Mouse (Mus musculus): ENCODE measurements around the gene Cebpzos. TPM values are rescaled to one million over a fixed set of nuclear protein-coding genes. Genes with fewer than 3 reads are reported as not detected.

The Cebpzos gene
- total RNA-seq (2021), result 10 to 100 TPM; 39.7 to 40.9 TPM

- DNase-seq, result peak; percentile 87
These were observed at the start of gene Cebpzos for GRCm38 (mm10) chr17:78916369-78916813. TSS of gene Cebpzos (plus strand) at chr17:78916500.

GRCm38 (mm10) chr17:78873886-78874285, 42.4 kb upstream of the Cebpzos start:
- DNase-seq, result no peak

- DNase-seq, result no peak
These were observed 34.4 kb upstream of the Cebpzos start for GRCm38 (mm10) chr17:78881878-78882304.

- DNase-seq, result peak; percentile 87
These were observed 33.7 kb upstream of the Cebpzos start, which contains the start of gene Eif2ak2 for GRCm38 (mm10) chr17:78882401-78883112. TSS of gene Eif2ak2 (minus strand) at chr17:78882573.

DNA sequence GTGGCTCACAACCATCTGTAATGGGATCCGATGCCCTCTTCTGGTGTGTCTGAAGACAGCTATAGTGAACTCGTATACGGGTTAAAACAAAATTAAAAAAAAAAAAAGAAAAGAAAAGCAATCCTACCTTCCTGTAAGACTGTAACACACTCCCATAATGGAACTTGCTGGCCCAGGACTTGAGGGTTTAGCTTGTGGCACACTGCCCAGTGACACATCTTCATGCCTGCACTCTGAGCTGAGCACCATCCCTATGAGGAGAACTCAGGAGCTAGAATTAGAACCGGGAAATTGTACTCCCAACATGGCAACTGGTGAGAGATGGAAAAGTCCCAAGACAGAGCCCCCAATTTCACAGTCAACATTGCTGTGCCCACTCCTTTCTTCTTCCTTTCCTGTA, 33.0 kb upstream of the Cebpzos start:
- no peak for DNase-seq

DNA sequence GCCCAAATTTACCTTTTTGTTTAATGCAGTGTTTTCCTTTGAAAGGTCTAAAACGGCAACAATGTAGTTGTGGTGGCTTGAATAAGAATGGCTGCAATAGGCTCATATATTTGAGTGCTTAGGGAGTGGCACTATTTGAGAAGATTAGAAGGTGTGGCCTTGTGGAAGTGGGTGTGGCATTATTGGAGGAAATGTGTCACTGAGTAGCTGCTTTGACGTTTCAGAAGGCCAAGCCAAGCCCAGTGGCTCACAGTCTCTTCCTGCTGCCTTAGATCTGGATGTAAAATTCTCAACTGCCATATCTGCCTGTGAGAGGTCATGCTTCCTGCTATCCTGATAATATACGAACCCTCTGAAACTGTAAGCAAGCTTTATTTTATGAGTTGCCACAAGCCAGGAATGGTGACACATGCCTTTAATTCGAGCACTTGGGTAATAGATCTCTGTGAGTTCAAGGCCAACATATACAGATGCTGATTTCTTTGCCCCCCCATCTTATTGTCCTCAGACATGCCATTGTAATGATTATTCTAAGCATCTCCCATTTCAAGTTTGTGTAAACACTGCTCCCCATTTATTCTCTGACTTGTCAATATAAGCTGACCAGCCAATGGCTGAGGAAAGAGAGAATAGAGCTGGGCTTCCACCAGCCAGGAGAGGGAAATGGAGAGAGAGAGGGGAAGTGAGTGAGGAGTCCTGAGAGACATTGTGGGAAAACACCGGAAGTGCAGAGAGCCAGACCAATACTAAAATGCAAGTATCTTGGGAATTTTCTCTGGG, 30.8 kb upstream of the Cebpzos start:
- DNase-seq, result no peak

- DNase-seq, result no peak
These were observed 27.7 kb upstream of the Cebpzos start for GRCm38 (mm10) chr17:78888554-78888953.

- no peak for DNase-seq
These were observed 27.1 kb upstream of the Cebpzos start for GRCm38 (mm10) chr17:78889184-78889583.

DNA sequence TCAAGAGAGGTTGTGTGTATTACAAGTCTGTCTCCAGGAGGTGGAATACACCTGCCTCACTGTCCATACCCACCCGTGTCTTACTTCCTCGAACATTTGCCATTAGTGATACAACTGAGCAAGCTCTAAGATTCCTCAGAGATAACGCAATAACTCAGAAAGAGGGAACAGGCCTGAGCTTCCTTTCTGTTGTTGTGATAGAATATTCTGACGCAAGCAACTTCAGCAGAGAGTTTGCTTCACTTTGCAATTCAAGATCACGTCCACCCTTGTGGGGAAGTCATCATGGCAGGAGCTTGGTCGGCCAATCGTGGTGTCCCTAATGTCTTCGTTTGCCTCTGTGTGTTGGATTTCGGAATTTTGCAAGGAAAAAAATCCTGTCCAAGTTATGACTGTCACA, 25.3 kb upstream of the Cebpzos start:
- DNase-seq, result no peak

GRCm38 (mm10) chr17:78894991-78895390, 21.3 kb upstream of the Cebpzos start:
- no peak for DNase-seq

DNA sequence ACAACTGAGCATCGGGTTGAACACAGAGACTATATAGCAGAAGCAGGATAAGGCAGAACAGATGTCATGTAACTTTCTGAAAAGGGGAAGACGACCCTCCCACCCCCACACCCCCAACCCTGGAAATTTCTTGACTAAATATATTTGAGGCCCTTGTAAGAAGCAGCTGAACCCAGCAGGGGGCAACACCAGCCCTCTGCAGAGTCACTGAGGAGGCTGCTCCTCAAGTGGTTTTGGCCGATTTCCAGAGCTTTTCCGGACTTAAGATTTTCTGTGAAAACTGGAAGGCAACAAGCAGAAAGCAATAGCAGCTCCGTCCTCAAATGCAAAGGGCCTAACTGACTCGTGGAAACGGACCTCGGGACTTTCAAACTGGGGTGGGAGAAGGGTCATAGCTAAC, 20.9 kb upstream of the Cebpzos start:
- DNase-seq, result peak; percentile 70

GRCm38 (mm10) chr17:78903158-78903557, 13.1 kb upstream of the Cebpzos start:
- DNase-seq, result no peak

- DNase-seq, result no peak
These were observed 9.4 kb upstream of the Cebpzos start, which contains the start of gene Sult6b1 for GRCm38 (mm10) chr17:78906892-78907291. TSS of gene Sult6b1 (minus strand) at chr17:78906992.

DNA sequence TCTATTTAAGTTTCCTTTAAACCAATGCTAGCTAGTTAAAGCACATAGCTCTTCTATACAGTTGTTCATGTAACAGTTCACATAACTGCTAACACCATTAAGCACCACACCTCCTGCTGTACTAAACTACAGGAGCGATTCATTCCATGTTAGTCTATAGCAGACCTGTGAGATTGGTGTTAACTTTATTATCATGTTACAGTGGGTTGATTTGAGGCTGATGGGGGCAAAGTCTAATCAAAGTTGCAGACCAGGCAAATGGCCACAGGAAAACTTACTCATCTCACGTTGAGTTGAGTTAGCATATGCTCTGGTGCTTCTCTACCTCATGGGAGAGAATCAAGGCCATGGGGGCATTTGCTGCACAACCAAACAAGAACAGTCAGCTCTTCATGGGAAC, 6.9 kb upstream of the Cebpzos start:
- DNase-seq, result no peak

- peak; percentile 40 for DNase-seq
These were observed 3.4 kb upstream of the Cebpzos start for GRCm38 (mm10) chr17:78912861-78913281.

DNA sequence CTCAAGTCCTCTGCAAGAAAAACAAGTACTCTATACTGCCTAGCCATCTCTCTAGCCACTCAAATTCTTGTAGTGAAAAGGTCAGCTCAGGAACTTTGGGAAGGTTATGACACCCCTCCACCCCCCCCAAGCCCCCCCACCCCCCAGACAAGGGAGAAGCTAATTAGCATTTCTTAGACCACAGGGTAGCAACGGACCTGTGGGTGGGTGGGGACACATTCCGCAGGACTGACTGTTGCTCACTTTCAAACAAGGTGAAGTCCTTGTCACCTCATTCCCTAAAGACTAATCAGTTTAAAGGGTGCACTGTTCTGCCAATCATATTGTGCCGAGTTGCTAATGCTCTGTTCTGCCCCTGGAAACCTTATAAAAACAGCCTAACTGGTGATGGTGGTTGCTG, 2.4 kb upstream of the Cebpzos start:
- no peak for DNase-seq

DNA sequence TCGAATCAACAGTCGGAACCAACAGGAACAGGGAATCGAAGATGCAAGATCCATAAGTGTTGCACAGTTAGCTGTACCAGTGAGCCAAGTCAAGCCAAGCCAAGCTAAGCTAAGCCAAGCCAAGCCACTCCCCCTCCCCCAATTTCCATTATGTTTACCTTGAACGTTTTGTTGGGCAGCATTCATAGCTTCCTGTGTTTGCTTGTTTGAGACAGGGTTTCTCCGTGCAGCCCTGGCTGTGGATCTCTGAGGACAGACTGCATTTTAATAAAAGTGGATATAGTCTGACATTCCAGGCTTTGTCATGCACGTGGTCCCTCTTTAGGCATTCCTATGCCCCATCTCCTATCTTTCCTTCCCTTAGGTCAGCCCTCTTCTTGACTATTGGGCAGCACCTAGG, 528 bp upstream of the Cebpzos start:
- DNase-seq, result no peak

DNA sequence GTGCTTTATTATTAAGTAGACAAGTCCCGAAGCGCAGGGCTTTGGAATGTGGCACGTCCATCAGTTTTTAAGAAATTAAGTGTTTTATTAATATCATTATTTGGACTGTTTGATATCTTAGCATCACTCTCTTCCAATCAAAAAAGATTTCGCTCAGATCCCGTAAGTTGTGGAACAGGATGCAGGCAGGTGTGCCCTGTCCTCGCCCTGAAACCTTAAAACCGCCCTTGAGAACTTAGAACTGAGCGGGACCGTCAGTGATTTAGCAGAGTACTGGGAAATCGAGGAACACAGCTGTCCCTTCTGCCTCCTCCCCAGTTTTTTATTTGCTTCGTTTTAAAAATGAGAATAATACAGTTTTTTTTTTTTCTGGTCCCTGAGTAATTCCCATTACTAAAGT, 599 bp downstream of the Cebpzos start:
- DNase-seq, result no peak

DNA sequence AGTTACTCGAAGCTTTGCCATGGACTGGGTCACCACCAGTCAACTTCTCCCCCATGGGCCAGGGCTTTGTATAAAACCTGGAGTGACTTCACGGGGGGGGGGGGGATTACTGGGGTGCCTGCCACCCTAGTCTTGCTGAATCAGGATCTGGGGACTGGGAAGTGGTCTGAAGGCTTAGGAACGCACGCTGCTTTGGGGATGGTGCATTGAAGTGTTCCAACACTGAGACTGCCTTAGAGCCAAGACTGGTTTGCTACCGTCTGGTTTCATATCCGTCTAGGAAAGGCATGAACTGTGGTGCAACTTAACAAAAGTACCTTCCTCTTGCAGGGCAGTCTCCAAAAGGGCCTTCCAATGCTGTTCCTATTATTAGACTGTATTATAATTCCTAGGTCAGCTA, 1.4 kb downstream of the Cebpzos start:
- no peak for DNase-seq

DNA sequence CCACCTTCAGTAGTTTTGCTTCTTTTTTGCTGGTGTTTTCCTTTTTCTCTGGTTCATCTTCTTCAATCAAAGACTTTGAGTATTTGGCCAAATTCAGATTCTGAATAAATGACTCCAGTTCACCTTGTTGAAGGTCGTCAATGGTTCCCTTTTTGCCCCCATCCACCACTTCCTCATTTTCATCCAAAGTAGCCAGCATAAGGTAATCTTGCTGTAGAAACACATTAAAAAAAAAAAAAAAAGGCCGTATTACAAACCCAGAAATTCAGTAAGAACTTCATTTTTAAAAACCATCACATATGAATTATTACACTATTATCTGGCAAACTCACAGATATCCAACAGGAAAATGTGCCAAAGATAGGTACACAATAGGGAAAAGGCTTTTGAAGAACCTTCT, 19.6 kb downstream of the Cebpzos start:
- no peak for DNase-seq

- DNase-seq, result peak; percentile 97
These were observed 20.3 kb downstream of the Cebpzos start, which contains the start of the genes Cebpz and Ndufaf7 for GRCm38 (mm10) chr17:78936466-78937228. TSS of gene Cebpz (minus strand) at chr17:78937066. TSS of gene Ndufaf7 (plus strand) at chr17:78937136.

DNA sequence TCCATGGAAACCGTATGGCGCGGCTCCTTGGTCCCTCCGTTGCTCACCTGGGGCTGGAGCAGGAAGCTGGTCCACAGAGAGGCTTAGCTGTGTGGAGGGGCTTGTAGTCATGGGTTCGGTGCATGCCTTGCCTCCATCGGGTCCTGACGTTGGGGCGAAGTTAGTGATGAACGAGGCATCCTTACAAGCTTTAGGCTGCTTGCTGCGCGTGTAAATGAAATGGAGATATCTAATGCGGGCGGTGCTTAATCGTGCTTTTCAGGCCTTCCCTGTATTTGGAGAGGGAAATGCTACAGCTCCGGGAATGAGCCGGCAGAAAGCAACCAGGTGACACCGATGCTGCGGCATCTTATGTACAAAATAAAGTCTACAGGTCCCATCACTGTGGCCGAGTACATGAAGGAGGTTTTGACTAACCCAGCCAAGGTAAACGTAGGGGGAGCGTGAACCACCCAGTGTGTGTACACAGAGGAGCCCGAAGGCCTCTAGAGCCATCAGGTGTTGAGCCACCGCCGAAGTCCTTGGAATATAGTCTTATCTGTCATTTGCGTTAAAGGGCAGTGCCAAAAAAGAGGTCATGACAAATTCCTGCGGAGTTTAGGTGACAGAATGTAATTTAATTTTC, 21.0 kb downstream of the Cebpzos start:
- peak; percentile 8 for DNase-seq

Data from heart, postnatal 4 days (tissue).